Mouse (Mus musculus): ENCODE measurements at regions not wholly inside any gene's neighbourhood (a gene's known extent, or its start where the extent isn't known, plus 50 kb on each side); places are given as distances from the start of the nearest gene placed in this dataset.

- TF ChIP-seq CTCF (IDR thresholded peaks at IDR 0.05; ENCODE audit: extremely low read depth, insufficient read depth, insufficient read length, insufficient replicate concordance) (no peak), POLR2A (IDR thresholded peaks at IDR 0.05; ENCODE audit: low read depth, low read length) (no peak)
Measured at GRCm38 (mm10) chr12:15262165-15262564, 554.6 kb downstream of the Trib2 start.
